Mouse (Mus musculus) heart, embryonic 14.5 days (tissue): ENCODE data around the gene Gm49321. TPM values are rescaled to one million over a fixed set of nuclear protein-coding genes. Genes with fewer than 3 reads are reported as not detected.

ENCODE experiments used
- ATAC-seq: fragments of 200-750 bp; cut with Nextera tagmentation; 2 replicates; pipeline ENCODE4 v1.8.0; 2017; ENCODE audit warnings: low read depth, moderate TSS enrichment; ENCODE audit not compliant: insufficient number of reproducible peaks, insufficient read depth, low FRiP score
- H3K27ac ChIP-seq, 2 experiments: fragments of 200-500 bp in 1 of 2; fragments of 300-500 bp in 1 of 2; sonication (generic) in 1 of 2; replicated peaks in 1 of 2; 2 replicates each; pipeline ENCODE4 v1.5.1; 2012 to 2014; ENCODE audit warnings: low read depth in 2 of 2, low read length in 2 of 2, control low read depth in 1 of 2, mild to moderate bottlenecking in 1 of 2, mixed read lengths in 1 of 2; ENCODE audit not compliant: control insufficient read depth in 1 of 2, insufficient read depth in 1 of 2
- H3K27me3 ChIP-seq: fragments of 300-500 bp; sonication (generic); 2 replicates; pipeline ENCODE4 v1.6.1; 2014; ENCODE audit warnings: mild to moderate bottlenecking, low read length, control low read depth; ENCODE audit not compliant: control insufficient read depth, insufficient read depth
- H3K36me3 ChIP-seq: fragments of 300-500 bp; sonication (generic); 2 replicates; pipeline ENCODE4 v1.6.1; 2014; ENCODE audit warnings: mild to moderate bottlenecking, control low read depth, low read length, mixed read lengths; ENCODE audit not compliant: control insufficient read depth, insufficient read depth
- H3K4me1 ChIP-seq, 2 experiments: fragments of 200-500 bp in 1 of 2; fragments of 300-500 bp in 1 of 2; sonication (generic) in 1 of 2; 2 replicates each; pipeline ENCODE4 v1.6.1; 2012 to 2014; ENCODE audit warnings: low read length in 2 of 2, control low read depth in 1 of 2, mixed read lengths in 1 of 2; ENCODE audit not compliant: control insufficient read depth in 2 of 2, insufficient read depth in 2 of 2
- H3K4me2 ChIP-seq: fragments of 300-500 bp; sonication (generic); 2 replicates; pipeline ENCODE4 v1.6.1; 2014; ENCODE audit warnings: mild to moderate bottlenecking, low read length
- H3K4me3 ChIP-seq, 2 experiments: fragments of 200-500 bp in 1 of 2; fragments of 300-500 bp in 1 of 2; sonication (generic) in 1 of 2; 2 replicates each; pipeline ENCODE4 v1.5.1; 2012 to 2014; ENCODE audit warnings: low read length in 2 of 2, mild to moderate bottlenecking in 2 of 2, control low read depth in 1 of 2, low read depth in 1 of 2, moderate library complexity in 1 of 2; ENCODE audit not compliant: control insufficient read depth in 1 of 2, insufficient read depth in 1 of 2
- H3K9ac ChIP-seq: fragments of 300-500 bp; sonication (generic); 2 replicates; pipeline ENCODE4 v1.6.1; 2014; ENCODE audit warnings: mild to moderate bottlenecking, low read length
- H3K9me3 ChIP-seq: fragments of 300-500 bp; sonication (generic); 2 replicates; pipeline ENCODE4 v1.6.1; 2016; ENCODE audit warnings: low read length, control low read depth; ENCODE audit not compliant: control insufficient read depth
- WGBS: fragments of 180-500 bp; shearing (Covaris S2); extraction: QIAGEN DNeasy Blood & Tissue Kit; methylation state at CpG from one replicate; pipeline ENCODE4 v1.1.7; 2014; 5-methylcytosine and 5-hydroxymethylcytosine counted together
- polyA plus RNA-seq: library from polyadenylated mRNA; unstranded; fragments of >200 nt; fragmentation: Nextera tagmentation; extraction: Ambion mirVana; gene quantifications from 2 replicates; pipeline ENCODE4 v1.2.1, GENCODE M21; 2014

The Gm49321 gene
- polyA plus RNA-seq, 1 experiment from 2014 or later: 13.1 TPM

DNA sequence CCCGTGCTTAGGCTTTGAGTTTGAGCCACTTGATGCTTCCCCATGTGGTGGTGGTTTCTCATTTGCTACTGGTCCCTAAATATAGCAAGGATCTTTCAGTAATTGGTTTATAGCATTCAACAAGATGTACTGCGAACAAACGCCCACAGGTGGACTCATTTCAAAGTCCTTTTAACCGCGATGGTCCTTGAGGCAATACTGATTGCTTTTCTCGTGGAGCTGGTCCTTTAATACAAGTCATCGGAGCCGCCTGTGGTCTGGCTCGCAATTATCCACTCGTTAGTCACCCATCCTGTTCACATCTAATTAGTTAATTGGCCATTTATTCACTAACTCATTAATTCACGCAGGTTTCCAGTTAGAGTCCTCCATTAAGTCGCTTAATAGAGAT is 59.4 kb downstream of the Gm49321 start:
- H3K9me3 ChIP-seq: no peaks in the 10 kb centered on the region
- H3K4me2 ChIP-seq: peak overlapping the region; percentile 98
- 57% methylated on average over 12 of the region's 12 CpGs for WGBS
- no peaks in the 10 kb centered on the region for H3K36me3 ChIP-seq
- no peak overlapping the region for H3K9ac ChIP-seq
- H3K4me3 ChIP-seq: no peak overlapping the region; a peak in 1 of 4 replicates
- no peak overlapping the region for H3K27ac ChIP-seq
- peaks cover 2 to 4% of the 10 kb centered on the region in 2 experiments; a peak in 1 of 4 replicates for H3K4me1 ChIP-seq
- peaks cover 35% of the 10 kb centered on the region for H3K27me3 ChIP-seq
- ATAC-seq: no peak

DNA sequence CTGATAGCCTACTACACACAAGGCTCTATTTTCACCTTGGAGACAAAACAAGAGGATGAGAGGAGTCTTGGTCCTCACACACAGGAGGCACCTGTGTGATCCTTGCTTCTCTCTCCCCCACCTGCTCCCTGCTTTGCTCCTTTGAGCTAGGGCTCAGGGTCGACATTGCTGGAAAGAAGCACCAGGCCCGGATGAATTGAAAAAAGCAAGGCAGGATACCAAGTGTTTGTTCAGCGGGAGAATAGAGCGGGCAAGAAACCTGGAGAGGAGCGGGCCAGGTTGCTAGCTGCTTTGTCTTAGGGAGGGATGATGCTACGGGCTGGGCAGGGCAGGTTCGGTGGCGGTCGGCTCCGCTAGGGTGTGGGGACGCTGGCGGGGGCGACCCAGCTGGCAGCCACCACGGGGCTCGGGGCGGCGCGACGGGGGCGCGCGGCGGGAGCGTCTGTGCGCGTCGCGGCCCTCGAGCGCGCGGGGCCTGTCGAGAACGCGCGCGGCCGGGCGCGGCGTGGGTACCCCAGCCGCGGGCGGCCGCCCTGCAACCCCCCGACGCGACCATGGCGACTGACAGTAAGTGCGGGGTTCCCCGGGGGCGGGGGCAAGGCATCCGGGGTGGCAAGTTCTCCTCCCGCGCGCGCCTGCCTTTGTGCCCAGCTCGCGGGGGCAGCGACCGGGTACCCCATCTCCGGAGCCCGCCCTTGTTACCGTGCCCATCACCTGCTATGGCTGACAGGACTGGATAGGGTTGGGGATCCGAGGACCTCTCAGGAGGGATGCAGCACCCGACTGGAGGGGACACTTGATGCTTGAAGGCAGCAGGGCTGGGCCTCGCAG is 60.1 kb downstream of the Gm49321 start, which contains the start of gene Syt16:
Syt16 (plus strand) TSS at position 365 of the 831 bp plus-strand sequence.
- ATAC-seq: no peak
- 2% methylated on average over 57 of the region's 67 CpGs for WGBS

DNA sequence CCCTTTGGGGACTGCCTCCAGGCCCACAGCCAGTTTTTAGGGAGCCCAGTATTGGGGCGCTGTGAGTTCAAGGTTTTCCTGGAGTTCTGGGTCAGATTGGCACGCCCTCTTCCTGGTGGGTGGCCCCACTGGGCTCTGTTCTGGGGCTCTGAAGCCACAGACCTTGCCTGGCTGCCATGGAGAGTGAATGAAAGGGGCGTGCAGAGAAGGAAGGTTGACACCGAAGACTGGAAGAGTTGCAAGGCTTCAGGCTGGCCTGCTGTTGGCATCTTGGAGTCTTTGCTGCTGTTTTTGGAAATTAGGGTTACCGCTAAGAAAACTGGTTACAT is 60.6 kb downstream of the Gm49321 start:
- Histone ChIP-seq H3K4me3 (peak overlapping the region; percentile 58 to 61; a peak in 3 of 4 replicates), H3K9me3 (no peaks in the 10 kb centered on the region), H3K27ac (no peak overlapping the region), H3K36me3 (no peaks in the 10 kb centered on the region), H3K9ac (peak overlapping the region; percentile 71), H3K4me2 (peak overlapping the region; percentile 98), H3K4me1 (peaks cover 2 to 4% of the 10 kb centered on the region in 2 experiments; a peak in 1 of 4 replicates), H3K27me3 (peaks cover 35% of the 10 kb centered on the region)
- ATAC-seq: no peak
- 39% methylated on average over 5 of the region's 5 CpGs for WGBS

More for the DNA sequence above, 60.1 kb downstream of the Gm49321 start, which contains the start of gene Syt16:
- Histone ChIP-seq H3K27ac (no peak within 1 kb of the TSS), H3K4me3 (peak within 1 kb of the TSS; percentile 58 to 61), H3K27me3 (peaks cover 35% of the 10 kb centered on the region), H3K9ac (peak within 1 kb of the TSS; percentile 71), H3K4me1 (peaks cover 2 to 4% of the 10 kb centered on the region in 2 experiments; a peak in 1 of 4 replicates), H3K36me3 (no peaks in the 10 kb centered on the region), H3K4me2 (peak within 1 kb of the TSS; percentile 98), H3K9me3 (no peaks in the 10 kb centered on the region)

DNA sequence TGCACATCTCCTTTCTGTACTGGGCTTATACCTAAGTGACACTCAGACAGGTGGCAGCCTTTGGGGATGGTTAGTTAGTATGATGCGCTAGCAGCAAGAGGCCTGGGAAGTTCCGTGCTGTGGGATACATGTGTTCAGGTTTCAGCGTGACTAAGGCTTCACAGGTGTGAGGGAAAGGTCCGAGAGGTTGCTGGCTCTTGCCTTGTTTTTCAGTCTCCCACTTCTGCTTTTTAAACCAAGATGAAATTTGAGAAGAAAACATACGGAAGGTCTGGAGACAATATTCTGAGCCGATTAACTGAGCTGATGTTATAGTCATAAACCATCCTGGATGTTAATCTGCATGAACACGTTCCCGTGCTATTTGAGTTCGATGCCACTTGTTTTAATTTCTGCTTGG is 65.0 kb downstream of the Gm49321 start:
- Histone ChIP-seq H3K27me3 (peaks cover 17% of the 10 kb centered on the region), H3K4me3 (no peak overlapping the region), H3K36me3 (no peaks in the 10 kb centered on the region), H3K27ac (no peak overlapping the region), H3K4me1 (peaks cover 2 to 4% of the 10 kb centered on the region in 2 experiments; a peak in 1 of 4 replicates), H3K9me3 (no peaks in the 10 kb centered on the region), H3K9ac (no peak overlapping the region), H3K4me2 (no peak overlapping the region)
- ATAC-seq: no peak
- WGBS: 84% methylated on average over 9 of the region's 9 CpGs

DNA sequence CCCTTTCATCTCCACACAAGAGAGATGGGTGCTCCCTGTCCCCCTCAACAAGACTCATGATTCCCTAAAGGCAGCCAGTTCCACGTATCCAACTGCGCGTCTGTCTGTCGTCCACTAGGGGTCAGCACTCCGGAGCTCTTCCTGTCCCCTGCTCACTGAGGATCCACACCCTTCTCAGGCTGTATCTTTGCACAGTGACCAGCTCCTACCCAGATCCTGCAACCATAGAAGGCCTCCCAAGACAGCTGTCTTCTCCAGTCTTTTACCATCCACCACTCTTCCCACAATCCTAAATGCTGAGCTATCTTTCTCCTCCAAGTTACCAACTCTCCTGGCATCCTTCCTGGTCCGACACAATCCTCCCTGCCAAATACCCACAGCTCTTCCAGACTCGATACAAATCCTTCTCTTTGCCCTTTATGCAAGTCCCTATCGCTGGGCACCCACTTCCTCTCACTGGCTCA is 72.0 kb downstream of the Gm49321 start:
- no peak overlapping the region for H3K9ac ChIP-seq
- no peak for ATAC-seq
- H3K4me1 ChIP-seq: peaks cover 0 to 4% of the 10 kb centered on the region in 2 experiments; a peak in 1 of 4 replicates
- H3K9me3 ChIP-seq: no peaks in the 10 kb centered on the region
- WGBS: 22% methylated on average over 8 of the region's 8 CpGs
- no peak overlapping the region for H3K4me3 ChIP-seq
- no peaks in the 10 kb centered on the region for H3K36me3 ChIP-seq
- H3K27ac ChIP-seq: no peak overlapping the region
- no peaks in the 10 kb centered on the region; the same call in 1 of the 2 replicates for H3K27me3 ChIP-seq
- no peak overlapping the region for H3K4me2 ChIP-seq

DNA sequence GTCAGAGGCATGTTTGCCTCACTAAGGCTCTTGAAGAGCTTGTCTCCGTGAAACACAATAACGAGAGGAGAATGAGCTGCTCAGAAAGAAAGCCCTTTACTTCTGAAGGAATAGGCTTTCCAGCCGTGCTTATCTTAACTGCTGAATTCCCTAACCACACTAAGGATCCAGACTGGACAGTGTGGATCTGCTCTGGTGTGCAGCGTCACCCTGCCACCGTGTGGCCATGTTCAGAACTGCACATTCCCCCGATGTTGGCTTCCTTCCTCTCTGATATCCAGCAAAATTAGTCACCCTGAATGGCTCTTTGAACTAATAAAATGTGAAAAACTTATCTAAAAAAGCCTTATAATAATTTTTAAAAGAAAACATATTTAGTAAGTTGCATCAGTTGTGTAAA is 76.3 kb downstream of the Gm49321 start:
- peak; percentile 60 for ATAC-seq
- Histone ChIP-seq H3K9ac (0 out of 2 replicates have a peak overlapping the region, but pooled peaks have one; percentile 46), H3K9me3 (no peaks in the 10 kb centered on the region), H3K4me2 (peak overlapping the region; percentile 63), H3K36me3 (no peaks in the 10 kb centered on the region), H3K27me3 (no peaks in the 10 kb centered on the region), H3K4me3 (peak overlapping the region; percentile 14 to 31; a peak in 3 of 4 replicates), H3K4me1 (peaks cover 0 to 9% of the 10 kb centered on the region in 2 experiments; a peak in 1 of 4 replicates), H3K27ac (no peak overlapping the region)
- WGBS: 0% methylated on average over 6 of the region's 6 CpGs

DNA sequence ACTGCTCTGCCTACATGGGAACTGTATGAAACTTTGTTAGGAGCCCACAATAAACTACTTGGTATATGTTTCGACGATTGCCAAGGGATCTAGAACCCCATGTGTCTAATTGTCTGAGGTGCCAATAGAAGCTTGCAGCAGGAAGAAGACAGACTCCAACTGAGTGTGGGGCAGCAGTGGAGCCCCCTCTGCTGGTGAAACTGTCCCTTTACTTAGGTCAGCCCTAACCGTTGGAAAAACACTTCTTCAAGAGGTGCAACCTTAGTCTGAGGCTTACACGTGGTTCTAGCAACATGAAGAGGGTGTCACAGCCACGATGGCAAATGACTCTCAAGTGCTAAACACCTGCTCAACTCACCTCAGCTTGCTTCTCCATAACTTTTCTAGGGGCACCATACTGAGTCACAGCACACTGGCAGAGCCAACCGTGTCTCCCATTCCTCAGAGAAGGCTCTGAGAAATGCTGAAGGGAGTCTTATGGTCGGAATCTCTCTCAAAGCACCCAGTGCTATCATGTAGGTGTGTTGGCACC is 77.4 kb downstream of the Gm49321 start:
- Histone ChIP-seq H3K4me1 (peaks cover 0 to 9% of the 10 kb centered on the region in 2 experiments; a peak in 1 of 4 replicates), H3K4me2 (no peak overlapping the region), H3K27ac (no peak overlapping the region), H3K4me3 (no peak overlapping the region), H3K36me3 (no peaks in the 10 kb centered on the region), H3K9ac (no peak overlapping the region), H3K27me3 (no peaks in the 10 kb centered on the region), H3K9me3 (no peaks in the 10 kb centered on the region)
- no peak for ATAC-seq
- WGBS: 55% methylated on average over 7 of the region's 7 CpGs
